Mouse (Mus musculus) left cerebral cortex, postnatal 14 days (tissue): ENCODE measurements at regions not wholly inside any gene's neighbourhood (a gene's known extent, or its start where the extent isn't known, plus 50 kb on each side); places are given as distances from the start of the nearest gene placed in this dataset.

ENCODE experiments used
- DNase-seq, 2 experiments: peaks; one replicate each; pipeline ENCODE4 v3.0.0; 2021 to 2022; ENCODE audit warnings: low spot score in 2 of 2, mixed read lengths in 1 of 2
- intact Hi-C: fragments of 180-260 bp; cut with DNase I; formaldehyde crosslinking; loops from one replicate; pipeline ENCODE4 v1.15.1; 2025

DNA sequence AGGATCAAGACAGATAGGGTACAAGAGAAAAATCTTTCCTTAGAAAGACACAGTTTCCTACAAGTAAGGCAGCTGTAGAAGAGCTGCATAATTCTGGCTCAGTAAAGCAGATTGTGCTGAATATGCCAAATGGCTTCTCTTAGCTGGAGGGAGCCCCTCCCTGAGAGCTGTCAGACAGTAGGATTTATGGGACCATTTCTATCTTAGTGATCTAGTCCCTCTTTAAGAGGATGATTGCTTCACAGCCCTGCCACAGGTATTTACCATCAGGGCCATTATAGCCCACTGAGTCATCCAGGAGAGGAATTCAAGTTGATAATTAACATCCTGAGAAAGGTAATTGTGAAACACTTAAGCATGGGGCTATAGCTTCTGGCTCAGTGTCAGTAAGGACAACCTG is 101.5 kb upstream of the Cypt1 start:
- DNase-seq = no peak
- intact Hi-C loops = no loop called here

DNA sequence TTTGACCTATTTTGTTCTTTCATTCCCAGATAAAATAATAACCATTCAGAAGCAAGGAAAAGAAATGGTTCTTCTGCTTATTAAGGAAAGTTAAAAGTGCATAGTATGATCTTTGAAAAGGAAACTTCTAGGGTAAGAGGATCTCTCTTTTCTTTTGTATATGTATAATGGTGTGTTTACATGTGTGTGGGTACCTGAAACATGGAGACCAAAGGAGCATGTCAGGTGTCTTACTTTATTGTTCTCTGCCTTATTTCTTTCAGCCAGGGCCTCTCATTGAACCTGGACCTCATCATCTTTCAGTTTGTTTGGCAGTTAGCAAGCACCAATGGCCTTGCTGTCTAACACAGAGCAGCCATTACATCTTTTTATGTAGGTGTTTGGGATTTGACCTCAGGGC is 101.0 kb upstream of the Cypt1 start:
- intact Hi-C loops = no loop called here
- DNase-seq = no peak

- peak; percentile 5 to 15 for DNase-seq
- intact Hi-C loops = no loop called here
These were observed 84.6 kb upstream of the Cypt1 start for GRCm38 (mm10) chrX:16438088-16438487.

- intact Hi-C loops = no loop called here
- peak; percentile 42 to 56 for DNase-seq
These were observed 72.1 kb upstream of the Cypt1 start for GRCm38 (mm10) chrX:16450496-16451078.
